Mouse (Mus musculus): ENCODE measurements around the gene Pls1. TPM values are rescaled to one million over a fixed set of nuclear protein-coding genes. Genes with fewer than 3 reads are reported as not detected.

The Pls1 gene
- polyA plus RNA-seq, 1 experiment: not detected

DNA sequence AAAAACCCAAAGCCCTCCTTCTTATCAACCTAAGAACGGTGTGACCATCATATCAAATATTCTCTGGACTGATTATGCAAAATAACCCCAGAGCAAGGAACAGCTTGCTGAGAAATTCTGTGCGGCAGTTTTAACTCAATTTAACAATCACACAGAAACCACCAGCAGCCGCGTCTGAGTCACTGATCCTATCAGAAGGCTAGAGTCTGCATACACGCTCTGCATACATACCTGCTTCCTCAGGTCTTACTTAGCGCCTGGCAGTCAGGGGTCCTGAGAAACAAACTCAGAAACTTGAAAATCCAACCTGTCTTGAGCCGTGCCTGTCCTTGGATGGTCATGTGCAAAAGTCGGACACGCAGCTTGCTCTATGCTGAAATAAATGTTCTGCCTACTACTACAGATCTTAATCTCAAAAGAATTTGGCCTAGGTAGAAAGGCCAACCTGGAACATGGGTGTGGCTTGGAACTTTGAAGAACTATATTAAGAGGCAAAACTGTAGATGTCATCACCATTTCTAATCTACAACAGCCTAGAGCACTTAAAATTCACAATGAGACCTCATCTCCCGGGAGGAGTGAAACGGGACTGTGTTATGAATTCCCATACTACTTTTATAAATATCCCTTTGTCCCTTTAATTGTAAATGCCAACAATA is 30.0 kb downstream of the Pls1 start:
- no peak for TF ChIP-seq GATA1 (IDR thresholded peaks at IDR 0.05; ENCODE audit: low read length)

DNA sequence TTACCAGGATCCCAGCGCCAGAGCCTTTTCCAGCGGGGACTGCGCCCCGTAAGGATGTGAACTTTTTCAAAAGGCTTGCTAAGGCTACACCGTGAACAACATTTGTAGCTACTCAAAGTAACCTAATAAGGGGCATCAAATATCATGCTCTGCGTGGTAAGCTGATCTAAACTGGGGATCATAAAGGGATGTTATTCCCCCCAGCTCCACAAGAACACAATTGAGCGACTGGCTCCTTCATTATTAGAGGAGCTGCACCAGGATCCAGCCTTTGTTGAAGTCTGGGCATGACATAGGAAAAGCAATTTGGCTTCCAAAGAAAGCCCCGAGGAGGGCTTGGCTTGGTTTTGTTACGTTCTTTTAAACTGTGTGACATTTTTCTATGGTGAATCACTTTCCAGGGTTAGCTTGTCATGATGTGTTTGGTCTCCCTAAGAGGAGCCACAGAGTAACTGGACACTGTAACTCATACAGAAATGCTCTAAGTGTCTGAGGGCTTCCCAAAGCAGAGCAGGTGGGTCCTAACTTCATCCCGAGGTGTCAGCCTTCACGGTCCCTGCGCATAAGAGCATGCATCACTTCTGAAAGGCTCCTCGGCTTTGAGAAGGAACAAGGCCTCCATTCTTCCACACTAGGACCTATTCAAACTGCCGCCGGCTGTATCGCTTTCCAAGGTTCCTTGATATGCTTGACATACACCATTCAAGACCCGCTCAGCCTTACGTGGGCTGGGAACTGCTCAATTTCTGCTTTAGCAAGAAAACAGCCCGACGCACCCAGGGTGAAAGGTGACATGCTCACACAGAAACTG is 31.2 kb downstream of the Pls1 start:
- TF ChIP-seq GATA1 (IDR thresholded peaks at IDR 0.05; ENCODE audit: low read length): no peak

DNA sequence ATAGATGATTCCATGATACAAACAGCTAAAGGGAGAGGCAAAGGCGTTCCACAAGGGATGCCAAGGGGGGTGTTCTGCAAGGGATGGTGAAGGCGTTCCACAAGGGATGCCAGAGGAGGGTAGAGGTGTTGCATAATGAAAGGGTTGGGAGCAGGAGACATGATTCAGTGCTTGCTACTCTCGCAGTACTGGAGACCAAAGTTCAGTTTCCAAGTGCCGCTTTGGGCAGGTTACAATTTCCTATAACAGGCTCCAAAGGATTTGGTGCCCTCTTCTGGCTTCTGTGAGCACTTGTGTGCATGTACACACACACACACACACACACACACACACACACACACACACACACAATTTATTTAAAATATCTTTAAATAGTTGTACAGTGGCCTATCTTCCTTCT is 33.3 kb downstream of the Pls1 start:
- TF ChIP-seq GATA1 (IDR thresholded peaks at IDR 0.05; ENCODE audit: low read length): no peak

DNA sequence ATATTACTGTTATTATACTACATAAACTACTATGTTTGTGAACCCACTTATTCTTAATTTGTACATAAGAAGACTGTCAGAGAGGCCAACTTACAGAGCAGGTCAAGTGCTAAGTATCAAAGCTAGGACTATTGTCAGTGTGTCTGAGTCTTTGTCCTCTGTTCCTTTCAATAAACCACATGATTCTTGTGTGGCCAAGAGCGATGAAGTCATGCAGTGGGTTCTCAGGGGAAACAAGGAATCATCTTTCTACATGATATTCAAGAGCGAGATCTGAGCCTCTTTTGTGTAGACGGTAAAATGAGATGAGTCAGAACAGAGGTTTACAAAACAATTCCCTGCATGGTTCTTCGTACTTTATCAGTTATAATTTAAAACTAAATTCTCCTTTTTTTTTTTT is 35.5 kb downstream of the Pls1 start:
- TF ChIP-seq GATA1 (IDR thresholded peaks at IDR 0.05; ENCODE audit: low read length): no peak

DNA sequence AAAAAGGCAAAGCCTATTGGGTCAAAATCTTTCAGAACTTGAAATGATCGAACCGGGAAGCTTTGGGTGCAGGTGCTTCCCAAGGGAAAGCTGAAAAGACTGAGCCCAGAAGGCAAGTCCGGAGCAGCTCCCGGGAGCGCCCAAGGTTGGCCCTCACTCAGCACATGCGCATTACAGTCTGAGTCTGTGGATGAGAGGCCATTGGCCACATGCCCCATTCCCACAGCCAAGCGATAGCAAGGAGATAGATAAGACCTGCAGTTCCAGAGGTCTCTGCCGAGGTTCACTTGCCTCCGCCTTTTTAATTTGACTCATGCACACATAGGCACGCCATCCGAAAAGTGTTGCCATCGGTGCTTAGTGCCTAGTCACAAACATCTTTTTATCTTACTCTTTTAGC is 39.7 kb downstream of the Pls1 start:
- TF ChIP-seq GATA1 (IDR thresholded peaks at IDR 0.05; ENCODE audit: low read length): no peak

DNA sequence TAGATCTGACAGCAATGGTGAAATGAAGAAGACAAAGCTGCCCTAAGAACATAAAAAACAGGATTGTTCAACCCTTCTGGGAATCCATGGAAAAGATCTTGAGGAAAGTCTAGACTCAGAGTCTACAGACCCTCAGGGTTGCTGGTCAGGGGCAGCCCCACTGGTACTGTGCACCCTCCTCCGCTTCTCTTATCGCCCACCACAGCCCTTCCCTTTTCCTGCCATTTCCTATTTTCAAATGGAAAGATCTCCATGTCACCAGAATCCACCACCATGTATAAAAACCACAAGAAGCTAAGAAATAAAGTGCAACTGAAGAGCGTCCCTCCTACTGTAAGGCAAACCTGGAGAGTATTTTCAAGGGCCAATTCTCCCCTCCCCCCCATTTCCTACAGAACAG is 41.3 kb downstream of the Pls1 start:
- TF ChIP-seq GATA1 (IDR thresholded peaks at IDR 0.05; ENCODE audit: low read length): no peak

DNA sequence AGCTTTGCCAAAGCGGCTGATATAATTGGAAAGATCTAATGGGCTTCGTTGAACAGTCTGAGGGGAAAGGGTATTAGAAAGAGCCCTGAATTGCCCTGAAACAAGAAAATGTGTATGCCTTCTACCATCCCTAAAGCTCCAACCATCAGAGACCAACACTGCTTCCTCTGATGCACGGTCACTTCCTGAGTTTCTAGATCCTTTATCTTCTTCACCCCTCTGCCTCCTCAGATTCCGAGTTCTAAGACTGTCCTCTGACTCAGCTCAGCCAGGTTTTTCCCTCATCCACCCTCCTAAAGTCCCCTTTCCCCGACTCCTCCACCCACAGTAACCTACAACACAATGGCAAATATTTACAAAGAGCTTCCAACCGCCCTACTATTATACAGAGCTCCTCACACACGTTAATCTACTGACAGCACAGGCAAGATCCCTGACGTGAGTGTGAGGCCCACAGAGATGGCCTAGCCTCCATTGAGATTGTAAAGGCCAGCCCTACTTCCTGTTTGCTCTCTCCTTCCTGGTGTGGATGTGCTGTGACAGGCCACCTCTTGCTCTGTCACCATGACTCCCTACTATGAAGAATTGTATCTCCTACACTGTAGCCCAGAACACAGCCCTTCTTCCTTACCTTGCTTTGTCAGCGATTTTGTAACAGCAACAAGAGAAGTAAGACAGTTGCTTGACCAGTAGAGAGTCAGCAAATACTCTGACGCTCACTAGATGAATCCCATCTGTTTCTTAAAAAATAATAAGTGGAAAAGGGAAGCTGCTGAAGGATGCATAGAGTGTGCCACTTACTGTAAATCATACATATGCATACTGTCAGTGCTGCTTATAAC is 43.3 kb downstream of the Pls1 start:
- TF ChIP-seq GATA1 (IDR thresholded peaks at IDR 0.05; ENCODE audit: low read length): no peak

DNA sequence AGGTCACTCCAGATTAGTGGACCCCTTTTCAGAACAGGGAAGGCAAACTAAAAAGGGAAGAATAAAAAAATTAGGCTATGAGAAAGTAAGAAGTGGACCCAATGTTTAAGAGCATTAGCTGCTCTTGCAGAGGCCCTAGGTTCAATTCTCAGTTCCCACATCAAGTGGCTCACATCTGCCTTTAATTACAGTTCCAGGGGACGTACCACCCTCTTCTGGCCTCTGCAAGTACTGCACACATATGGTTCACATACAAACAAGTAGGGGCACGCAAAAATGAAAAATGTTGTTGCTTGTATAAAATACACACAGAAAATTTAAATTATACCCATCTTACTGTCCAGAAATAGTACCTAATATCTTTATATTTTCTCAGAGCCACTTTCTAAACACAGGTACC is 48.8 kb downstream of the Pls1 start:
- no peak for TF ChIP-seq GATA1 (IDR thresholded peaks at IDR 0.05; ENCODE audit: low read length)

DNA sequence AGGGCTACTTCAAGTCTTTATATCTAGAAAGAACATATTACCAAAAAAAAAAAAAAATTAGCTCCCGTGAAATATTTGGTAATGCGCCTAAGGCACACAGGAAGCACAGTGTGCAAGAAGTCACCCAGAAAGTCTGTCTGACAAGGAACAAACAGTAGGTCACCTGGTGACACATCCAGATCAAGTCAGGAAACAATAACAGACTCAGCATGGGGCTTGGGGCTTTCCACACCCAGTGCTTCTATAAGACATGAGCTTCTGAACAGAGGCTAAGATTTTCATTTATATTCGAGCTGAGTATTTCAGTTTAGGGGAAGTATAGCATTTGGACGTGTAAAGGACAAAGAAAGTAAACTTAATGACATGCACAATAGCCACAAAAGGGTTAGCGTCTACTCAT is 49.3 kb downstream of the Pls1 start:
- TF ChIP-seq GATA1 (IDR thresholded peaks at IDR 0.05; ENCODE audit: low read length): no peak

DNA sequence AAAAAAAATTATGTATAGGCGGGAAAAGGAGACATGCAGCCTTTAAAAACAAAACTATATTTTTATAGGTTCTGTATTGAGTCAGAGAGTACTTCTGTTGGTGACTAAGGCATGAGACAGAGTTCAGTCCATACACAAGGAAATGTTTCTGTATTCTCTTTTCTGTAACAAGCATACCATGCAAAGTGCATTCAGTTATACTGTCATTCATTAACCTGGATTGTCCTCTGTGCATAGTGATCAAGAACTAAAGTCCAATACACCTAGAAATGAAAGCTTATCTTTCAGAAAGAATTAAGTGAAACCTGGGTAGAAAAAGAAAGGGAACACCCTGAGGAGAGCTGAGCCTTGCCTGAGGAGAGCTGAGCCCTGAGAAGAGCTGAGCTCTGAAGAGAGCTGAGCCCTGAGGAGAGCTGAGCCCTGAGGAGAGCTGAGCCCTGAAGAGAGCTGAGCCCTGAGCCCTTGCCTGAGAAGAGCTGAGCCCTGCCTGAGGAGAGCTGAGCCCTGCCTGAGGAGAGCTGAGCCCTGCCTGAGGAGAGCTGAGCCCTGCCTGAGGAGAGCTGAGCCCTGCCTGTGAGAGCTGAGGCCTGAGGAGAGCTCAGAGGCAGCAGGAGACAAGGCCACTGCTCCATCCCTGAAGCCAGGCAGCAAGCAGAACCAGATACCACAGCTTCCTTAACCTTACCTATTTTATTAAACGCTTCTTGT is 49.9 kb downstream of the Pls1 start:
- no peak for TF ChIP-seq GATA1 (IDR thresholded peaks at IDR 0.05; ENCODE audit: low read length)

DNA sequence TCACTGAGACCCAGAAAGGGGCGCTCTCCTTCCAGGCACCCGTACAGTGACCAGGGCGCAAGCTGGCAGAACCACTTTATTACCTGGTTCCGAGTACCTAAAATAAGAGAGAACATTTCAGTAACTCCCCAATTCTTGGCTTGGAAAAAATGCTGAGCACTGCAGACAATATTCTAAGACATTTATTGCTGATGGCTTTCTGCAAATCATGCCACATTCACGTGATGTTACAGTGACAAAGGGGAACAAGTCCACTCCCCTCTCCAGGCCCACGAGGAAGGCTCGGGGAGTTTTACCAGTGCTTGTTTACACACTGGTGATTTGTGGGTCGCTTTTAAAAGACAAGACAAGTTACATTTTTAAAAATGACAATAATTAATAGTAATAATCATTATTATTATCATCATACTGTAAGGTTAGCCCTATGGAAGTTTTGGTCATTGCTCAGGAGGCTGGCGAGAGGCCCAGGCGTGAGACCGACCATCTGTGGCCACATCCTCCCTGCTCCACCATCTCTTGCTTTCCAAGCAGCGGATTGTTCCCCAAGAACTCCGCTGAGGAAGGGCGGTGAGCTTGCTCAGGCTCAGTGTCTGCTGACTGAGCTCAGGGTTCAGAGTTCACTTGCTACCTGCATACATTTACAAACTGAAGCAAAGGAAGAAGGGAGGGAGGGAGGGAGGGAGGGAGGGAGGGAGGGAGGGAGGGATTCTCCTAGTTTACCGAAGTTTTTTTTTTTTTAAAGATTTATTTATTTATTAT is 50.9 kb downstream of the Pls1 start:
- no peak for TF ChIP-seq GATA1 (IDR thresholded peaks at IDR 0.05; ENCODE audit: low read length)

DNA sequence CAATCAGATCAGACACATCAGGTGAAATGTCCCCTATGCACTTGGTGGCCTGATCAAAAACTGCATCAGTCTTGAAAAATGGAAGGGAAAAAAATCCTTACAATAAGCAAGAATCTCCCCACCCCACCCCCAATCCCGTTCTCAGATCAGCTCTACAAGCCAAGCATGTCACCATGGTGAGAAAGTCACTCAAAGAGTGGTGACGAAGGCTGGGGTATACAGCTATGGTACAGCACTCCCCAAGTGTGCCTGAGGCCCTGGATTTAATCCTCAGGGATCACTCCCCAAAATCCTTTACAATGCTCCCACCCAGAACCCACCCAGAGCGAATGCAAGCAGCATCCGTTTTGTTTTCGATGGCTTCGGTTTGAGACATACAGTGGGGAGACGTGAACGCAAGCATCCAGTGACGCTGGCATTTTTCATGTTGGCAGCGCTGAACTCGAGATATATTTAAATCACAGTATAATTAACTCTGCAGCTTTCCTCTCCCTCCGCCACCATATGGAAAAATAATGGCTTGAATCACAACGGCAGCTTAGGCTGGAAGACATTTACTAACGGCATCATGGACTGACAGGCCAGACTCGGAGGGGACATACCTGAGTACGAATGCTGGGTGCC is 60.1 kb downstream of the Pls1 start:
- TF ChIP-seq GATA1 (IDR thresholded peaks at IDR 0.05; ENCODE audit: low read length): no peak

DNA sequence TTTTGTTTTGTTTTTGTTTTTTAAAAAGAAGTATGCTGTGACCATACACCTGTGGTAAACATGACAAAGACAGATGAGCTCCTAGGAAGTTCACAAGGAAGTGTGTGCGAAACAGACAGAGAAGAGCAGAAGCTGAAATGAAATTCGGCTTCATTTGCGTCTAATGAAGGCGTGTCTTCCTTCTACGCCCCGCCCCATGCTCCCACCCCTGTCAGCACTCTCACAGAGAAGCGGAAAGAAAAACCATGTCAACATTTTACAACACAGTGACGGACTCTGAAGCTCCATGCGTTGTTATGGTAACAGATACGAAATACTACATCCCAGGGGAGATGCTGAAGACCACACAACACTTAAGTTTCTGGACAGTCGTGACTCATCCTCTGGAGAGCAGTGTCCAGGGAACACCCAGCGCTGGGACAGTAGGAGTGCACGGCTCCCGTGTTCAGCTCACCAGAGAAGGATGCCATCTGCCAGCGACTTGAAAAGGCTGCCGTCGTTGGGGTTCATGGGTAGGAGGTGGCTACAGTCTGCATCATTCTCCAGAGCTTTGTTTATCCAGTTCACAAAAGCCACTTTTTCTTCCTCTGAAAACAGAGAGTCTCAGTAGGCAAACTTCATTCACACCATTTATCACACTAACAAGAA is 61.3 kb downstream of the Pls1 start:
- no peak for TF ChIP-seq GATA1 (IDR thresholded peaks at IDR 0.05; ENCODE audit: low read length)

DNA sequence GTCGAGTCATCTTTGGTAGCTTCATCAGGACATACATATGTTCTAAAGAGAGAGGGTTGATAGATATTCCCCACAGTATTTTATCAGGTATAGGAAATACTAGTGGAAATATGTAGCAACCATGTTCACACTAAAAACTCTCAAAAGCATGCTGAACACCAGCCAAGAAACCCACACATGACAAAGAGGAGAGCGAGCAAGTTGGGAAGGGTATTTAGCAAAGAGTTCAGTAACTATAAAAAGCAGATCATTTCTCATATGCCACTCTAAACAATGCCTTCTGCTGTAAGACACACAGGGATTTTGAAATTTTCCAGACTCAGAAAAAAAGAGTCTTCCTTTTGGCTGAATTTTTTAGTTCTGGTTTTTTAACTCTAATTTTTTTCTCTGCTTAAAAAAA is 73.4 kb downstream of the Pls1 start:
- TF ChIP-seq GATA1 (IDR thresholded peaks at IDR 0.05; ENCODE audit: low read length): no peak

Measured in G1E-ER4 (cell line).